Mouse (Mus musculus): ENCODE measurements around the gene Spast. TPM values are rescaled to one million over a fixed set of nuclear protein-coding genes. Genes with fewer than 3 reads are reported as not detected.
"Not testable (repeated sequence)": the region's sequence is repeated elsewhere in the genome, so short reads cannot be mapped to it uniquely, and the experiment has no call there.

Gene Spast
- polyA plus RNA-seq, 1 experiment, result not detected

DNA sequence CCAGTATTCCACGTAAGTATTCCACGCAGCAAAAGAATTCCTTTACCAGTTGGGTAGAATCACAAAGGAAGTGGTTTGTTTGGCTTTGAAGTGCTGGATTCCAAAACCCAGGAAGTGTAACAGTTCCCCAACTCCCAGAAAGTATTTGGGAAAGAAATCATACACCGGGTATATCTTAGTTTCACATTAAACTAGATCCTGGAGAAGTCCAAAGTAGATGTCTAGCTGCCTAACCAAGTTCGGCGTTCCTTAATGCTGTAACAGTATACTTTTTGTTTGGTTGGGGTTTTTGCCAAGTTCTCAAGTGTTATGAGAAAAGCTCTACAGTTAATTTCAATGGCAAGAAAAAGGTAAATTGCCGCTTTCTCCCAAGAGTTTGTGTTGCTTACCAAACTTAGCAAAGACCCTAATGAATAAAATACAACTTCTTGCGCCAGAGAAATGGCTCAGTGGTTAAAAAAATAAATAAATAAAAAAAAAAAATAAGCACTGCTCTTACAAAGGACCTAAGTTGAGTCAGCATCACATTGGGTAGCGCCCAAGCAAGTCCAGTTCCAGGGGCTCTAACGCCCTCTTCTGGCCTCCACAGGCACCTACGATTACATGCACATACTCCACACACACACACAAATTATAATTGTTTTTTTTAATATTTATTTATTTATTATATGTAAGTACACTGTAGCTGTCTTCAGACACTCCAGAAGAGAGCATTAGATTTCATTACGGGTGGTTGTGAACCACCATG is 42.5 kb upstream of the Spast start:
- 29% methylated on average over 11 of the region's 11 CpGs for WGBS

DNA sequence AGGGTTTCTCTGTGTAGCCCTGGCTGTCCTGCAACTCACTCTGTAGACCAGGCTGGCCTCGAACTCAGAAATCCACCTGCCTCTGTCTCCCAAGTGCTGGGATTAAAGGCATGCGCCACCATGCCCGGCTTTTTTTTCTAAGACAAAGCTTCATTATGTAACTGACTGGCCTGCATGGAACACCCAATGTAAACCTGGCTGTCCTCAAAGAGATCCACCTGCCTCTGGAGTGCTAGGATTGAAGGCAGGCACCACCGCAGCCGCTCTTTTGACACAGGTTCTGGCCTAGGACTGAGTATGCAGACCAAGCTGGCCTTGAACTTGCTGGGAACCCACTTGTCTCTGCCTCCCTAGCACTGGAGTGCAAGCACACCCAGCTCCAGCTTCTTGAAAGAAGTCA is 41.8 kb upstream of the Spast start:
- H3K4me3 ChIP-seq (ENCODE audit: insufficient read depth, low read depth, low read length); H3K4me1 ChIP-seq (ENCODE audit: control insufficient read depth, insufficient read depth, low read length); H3K27ac ChIP-seq (ENCODE audit: insufficient read depth, low read depth, low read length): not testable (repeated sequence)
- 89% methylated on average over 5 of the region's 5 CpGs for WGBS

More for the DNA sequence above, 42.5 kb upstream of the Spast start:
- Histone ChIP-seq H3K27ac (ENCODE audit: insufficient read depth, low read depth, low read length) (no peak overlapping the region), H3K4me1 (ENCODE audit: control insufficient read depth, insufficient read depth, low read length) (no peaks in the 10 kb centered on the region; the same call in 1 of the 2 replicates), H3K4me3 (ENCODE audit: insufficient read depth, low read depth, low read length) (no peak overlapping the region)
- no peak for TF ChIP-seq POLR2A (IDR thresholded peaks at IDR 0.05; ENCODE audit: insufficient read depth, low read depth, low read length)
- no peak for TF ChIP-seq CTCF (IDR thresholded peaks at IDR 0.05; ENCODE audit: insufficient read depth, low read depth, low read length)

DNA sequence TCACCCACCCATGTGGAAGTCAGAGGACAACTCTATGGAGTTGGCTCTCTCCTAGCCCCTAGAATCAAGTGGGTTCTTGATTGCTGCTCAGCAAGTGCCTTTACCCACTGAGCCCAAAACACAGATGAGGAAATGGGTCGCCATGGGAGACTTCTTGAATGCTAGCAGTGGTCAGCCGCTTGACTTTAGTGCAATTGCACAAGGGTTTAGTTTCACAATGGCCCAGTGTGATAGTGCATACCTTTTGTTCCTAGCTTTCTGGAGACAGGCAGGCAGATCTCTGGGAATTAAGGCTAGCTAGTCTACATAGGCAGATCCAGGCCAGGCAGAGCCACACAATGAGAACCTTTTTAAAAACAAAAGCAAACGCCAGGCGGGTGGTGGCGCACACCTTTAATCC is 38.7 kb upstream of the Spast start:
- Histone ChIP-seq H3K4me3 (ENCODE audit: insufficient read depth, low read depth, low read length) (no peak overlapping the region), H3K27ac (ENCODE audit: insufficient read depth, low read depth, low read length) (no peak overlapping the region), H3K4me1 (ENCODE audit: control insufficient read depth, insufficient read depth, low read length) (no peaks in the 10 kb centered on the region)
- no peak for TF ChIP-seq CTCF (IDR thresholded peaks at IDR 0.05; ENCODE audit: insufficient read depth, low read depth, low read length)
- WGBS, result 88% methylated on average over 5 of the region's 5 CpGs

DNA sequence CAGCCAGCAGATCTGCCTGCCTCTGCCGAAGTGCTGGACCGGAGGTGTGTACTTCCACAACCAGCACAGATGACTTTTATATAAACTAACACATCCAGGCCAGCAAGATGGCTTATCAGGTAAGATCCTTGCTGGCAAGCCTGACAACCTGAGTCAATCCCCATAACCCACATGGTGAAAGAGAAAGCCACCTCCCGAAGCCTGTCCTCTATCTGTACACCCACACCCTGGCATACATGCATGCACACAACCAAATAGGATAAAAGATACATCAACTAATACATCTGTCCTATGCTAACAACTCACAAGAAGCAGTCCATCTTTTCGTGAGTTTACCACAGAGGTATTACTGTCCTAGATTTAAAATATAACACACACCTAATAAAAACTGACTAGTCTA is 34.7 kb upstream of the Spast start:
- H3K27ac ChIP-seq (ENCODE audit: insufficient read depth, low read depth, low read length), result no peak overlapping the region
- TF ChIP-seq POLR2A (IDR thresholded peaks at IDR 0.05; ENCODE audit: insufficient read depth, low read depth, low read length) (no peak), CTCF (IDR thresholded peaks at IDR 0.05; ENCODE audit: insufficient read depth, low read depth, low read length) (no peak)
- 91% methylated on average over 4 of the region's 4 CpGs for WGBS
- H3K4me3 ChIP-seq (ENCODE audit: insufficient read depth, low read depth, low read length), result no peak overlapping the region
- no peaks in the 10 kb centered on the region for H3K4me1 ChIP-seq (ENCODE audit: control insufficient read depth, insufficient read depth, low read length)

DNA sequence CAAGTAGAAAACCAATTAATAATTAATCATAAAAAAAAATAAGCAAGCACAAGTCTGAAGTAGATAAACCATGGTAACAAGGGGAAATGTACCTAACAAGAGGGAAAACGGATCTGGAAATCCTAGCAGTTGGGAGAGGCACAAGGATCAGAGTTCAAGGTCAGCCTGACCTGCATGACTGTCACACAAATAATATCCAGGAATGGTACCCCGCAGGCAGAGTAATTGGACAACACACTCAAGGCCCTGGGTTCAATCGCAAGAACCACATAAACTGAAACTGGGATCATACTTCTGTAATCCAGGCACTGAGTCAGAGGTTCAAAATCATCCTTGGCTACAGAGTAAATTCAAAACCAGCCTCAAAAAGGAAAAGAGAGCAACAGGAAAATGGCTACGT is 33.2 kb upstream of the Spast start:
- 92% methylated on average over 4 of the region's 4 CpGs for WGBS
- no peak overlapping the region for H3K4me3 ChIP-seq (ENCODE audit: insufficient read depth, low read depth, low read length)
- H3K27ac ChIP-seq (ENCODE audit: insufficient read depth, low read depth, low read length), result no peak overlapping the region
- 0 out of 2 replicates have a peak, but pooled peaks cover 2% of the 10 kb centered on the region for H3K4me1 ChIP-seq (ENCODE audit: control insufficient read depth, insufficient read depth, low read length)
- no peak for TF ChIP-seq CTCF (IDR thresholded peaks at IDR 0.05; ENCODE audit: insufficient read depth, low read depth, low read length)
- no peak for TF ChIP-seq POLR2A (IDR thresholded peaks at IDR 0.05; ENCODE audit: insufficient read depth, low read depth, low read length)

DNA sequence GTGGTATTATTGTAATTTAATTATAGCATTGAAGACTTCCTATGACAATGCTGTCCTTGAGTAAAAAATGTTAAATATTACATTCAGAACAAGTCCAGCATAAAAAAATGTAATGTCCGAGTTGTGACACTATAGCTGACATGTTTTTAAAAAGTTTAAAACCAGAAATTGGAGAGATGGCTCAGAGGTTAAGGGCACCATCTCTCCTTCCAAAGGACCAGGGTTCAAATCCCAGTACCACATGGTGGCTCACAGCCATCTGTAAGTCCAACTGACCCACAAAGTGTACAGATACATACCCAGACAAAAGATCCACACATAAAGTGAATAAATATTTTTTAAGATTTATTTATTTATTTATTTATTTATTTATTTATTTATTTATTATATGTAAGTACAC is 32.8 kb upstream of the Spast start:
- TF ChIP-seq POLR2A (IDR thresholded peaks at IDR 0.05; ENCODE audit: insufficient read depth, low read depth, low read length), result no peak
- TF ChIP-seq CTCF (IDR thresholded peaks at IDR 0.05; ENCODE audit: insufficient read depth, low read depth, low read length), result no peak
- no peak overlapping the region for H3K27ac ChIP-seq (ENCODE audit: insufficient read depth, low read depth, low read length)
- 95% methylated on average over 1 of the region's 1 CpGs for whole genome bisulfite sequencing
- H3K4me1 ChIP-seq (ENCODE audit: control insufficient read depth, insufficient read depth, low read length), result 0 out of 2 replicates have a peak, but pooled peaks cover 2% of the 10 kb centered on the region
- no peak overlapping the region for H3K4me3 ChIP-seq (ENCODE audit: insufficient read depth, low read depth, low read length)

DNA sequence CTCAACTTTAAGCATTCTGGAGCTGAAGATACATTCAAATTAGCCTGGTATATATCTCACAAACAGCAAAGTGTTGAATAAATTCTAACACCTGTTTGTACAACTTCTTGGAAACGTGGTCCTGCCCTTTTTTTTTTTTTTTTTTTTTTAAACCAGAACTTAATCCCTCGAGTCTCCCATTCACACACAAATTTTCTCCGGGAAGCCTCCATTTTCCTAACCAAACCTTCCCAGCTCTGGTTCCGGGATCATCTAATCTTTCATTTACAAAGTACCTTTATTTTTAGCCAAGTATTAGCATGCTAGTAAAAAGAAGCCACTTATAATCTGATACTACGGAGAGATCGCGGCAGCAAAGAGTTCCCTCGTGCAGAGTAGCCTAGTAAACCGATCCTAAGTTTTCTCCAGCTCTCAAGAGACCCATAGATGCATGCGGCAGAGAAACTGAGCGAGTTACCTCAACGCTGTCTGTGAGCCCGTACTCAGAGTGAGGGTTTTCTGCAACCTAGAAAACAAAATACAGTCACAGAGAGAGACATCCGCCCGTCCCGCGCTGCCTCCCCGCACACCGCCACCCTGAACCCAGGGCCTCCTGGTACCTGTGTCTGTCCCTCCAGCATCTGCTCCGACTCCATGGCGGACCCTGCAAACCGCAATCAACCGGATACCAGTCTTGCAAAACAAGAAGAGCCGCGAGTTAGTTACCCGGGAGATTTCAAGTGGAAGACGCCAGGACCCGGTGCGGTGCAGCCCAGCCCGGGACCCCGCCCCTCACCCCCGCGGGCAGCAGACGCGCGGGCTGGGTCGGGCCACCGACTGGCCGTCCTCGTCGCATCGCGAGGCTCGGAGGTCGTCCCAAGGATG is 23.1 kb upstream of the Spast start:
- no peak overlapping the region for H3K27ac ChIP-seq (ENCODE audit: insufficient read depth, low read depth, low read length)
- TF ChIP-seq POLR2A (IDR thresholded peaks at IDR 0.05; ENCODE audit: insufficient read depth, low read depth, low read length), result no peak
- no peak for TF ChIP-seq CTCF (IDR thresholded peaks at IDR 0.05; ENCODE audit: insufficient read depth, low read depth, low read length)
- no peaks in the 10 kb centered on the region for H3K4me1 ChIP-seq (ENCODE audit: control insufficient read depth, insufficient read depth, low read length)
- H3K4me3 ChIP-seq (ENCODE audit: insufficient read depth, low read depth, low read length), result peak overlapping the region; percentile 83
- WGBS, result under 1% methylated on average over 45 of the region's 45 CpGs

DNA sequence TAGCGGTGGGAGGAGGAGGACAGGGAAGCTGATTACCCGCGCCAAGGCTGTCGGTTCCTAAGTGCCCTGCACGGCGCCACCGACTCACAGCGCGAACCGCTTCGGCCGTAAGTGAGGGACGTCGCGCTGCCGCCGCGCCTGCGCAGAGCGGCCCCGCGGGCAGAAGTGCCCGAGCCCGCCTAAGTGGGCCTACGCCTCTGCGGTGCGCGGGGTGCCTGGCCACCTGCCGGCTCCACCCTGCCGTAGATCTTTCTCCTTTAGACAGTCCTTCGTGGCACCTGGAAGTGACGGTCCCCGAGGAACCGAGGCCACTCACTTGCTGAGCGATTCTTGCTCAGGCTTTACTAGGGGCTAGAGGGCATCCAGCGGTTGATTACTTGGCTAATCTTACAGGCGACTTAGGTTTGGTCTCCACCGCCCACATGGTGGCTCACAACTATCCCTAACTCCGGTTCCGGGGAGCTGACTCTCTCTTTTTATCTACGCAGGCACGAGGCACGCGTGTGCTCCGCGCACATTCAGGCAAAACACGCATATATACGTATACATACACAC is 22.4 kb upstream of the Spast start:
- H3K27ac ChIP-seq (ENCODE audit: insufficient read depth, low read depth, low read length), result peak overlapping the region; percentile 65
- TF ChIP-seq POLR2A (IDR thresholded peaks at IDR 0.05; ENCODE audit: insufficient read depth, low read depth, low read length) (peak; percentile 96), CTCF (IDR thresholded peaks at IDR 0.05; ENCODE audit: insufficient read depth, low read depth, low read length) (no peak)
- peak overlapping the region; percentile 83 for H3K4me3 ChIP-seq (ENCODE audit: insufficient read depth, low read depth, low read length)
- H3K4me1 ChIP-seq (ENCODE audit: control insufficient read depth, insufficient read depth, low read length), result no peaks in the 10 kb centered on the region
- WGBS, result 0% methylated on average over 48 of the region's 48 CpGs

DNA sequence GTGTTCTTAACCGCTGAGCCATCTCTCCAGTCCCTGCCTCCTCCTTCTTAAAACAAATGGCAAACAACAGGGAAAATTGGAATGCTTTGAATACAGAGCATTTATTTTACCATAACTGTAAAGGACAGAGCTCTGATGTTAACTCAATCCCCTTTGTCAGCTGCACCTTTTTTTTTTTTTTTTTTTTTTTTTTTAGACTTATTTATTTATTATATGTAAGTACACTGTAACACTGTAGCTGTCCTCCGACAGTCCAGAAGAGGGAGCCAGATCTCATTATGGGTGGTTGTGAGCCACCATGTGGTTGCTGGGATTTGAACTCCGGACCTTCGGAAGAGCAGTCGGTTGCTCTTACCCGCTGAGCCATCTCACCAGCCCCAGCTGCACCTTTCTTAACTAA is 20.1 kb upstream of the Spast start:
- no peaks in the 10 kb centered on the region for H3K4me1 ChIP-seq (ENCODE audit: control insufficient read depth, insufficient read depth, low read length)
- TF ChIP-seq POLR2A (IDR thresholded peaks at IDR 0.05; ENCODE audit: insufficient read depth, low read depth, low read length) (no peak), CTCF (IDR thresholded peaks at IDR 0.05; ENCODE audit: insufficient read depth, low read depth, low read length) (no peak)
- H3K27ac ChIP-seq (ENCODE audit: insufficient read depth, low read depth, low read length), result no peak overlapping the region
- 90% methylated on average over 6 of the region's 6 CpGs for WGBS
- no peak overlapping the region for H3K4me3 ChIP-seq (ENCODE audit: insufficient read depth, low read depth, low read length)

Measured in olfactory bulb, adult 2 months (tissue).